Mouse (Mus musculus) neural tube, embryonic 14.5 days (tissue): ENCODE results near the gene Antxrl. TPM values are rescaled to one million over a fixed set of nuclear protein-coding genes. Genes with fewer than 3 reads are reported as not detected.
A peak's percentile ranks its signal among the peaks of the same experiment; 100 is the strongest.

Experiments used
- ATAC-seq: fragments of 200-750 bp; cut with Nextera tagmentation; 2 replicates; pipeline ENCODE4 v1.8.0; 2017; ENCODE audit warnings: low read depth, mild to moderate bottlenecking, moderate TSS enrichment, moderate library complexity
- H3K27ac ChIP-seq: fragments of 300-500 bp; sonication (generic); 2 replicates; pipeline ENCODE4 v1.5.1; 2014; ENCODE audit warnings: low read depth, mild to moderate bottlenecking, control low read depth, low read length, moderate library complexity, mixed read lengths
- H3K27me3 ChIP-seq: fragments of 300-500 bp; sonication (generic); 2 replicates; pipeline ENCODE4 v1.6.1; 2014; ENCODE audit warnings: low read length; ENCODE audit not compliant: control insufficient read depth, insufficient read depth
- H3K36me3 ChIP-seq: fragments of 300-500 bp; sonication (generic); 2 replicates; pipeline ENCODE4 v1.6.1; 2014; ENCODE audit warnings: low read length, mixed read lengths; ENCODE audit not compliant: control insufficient read depth, insufficient read depth
- H3K4me1 ChIP-seq: fragments of 300-500 bp; sonication (generic); 2 replicates; pipeline ENCODE4 v1.6.1; 2014; ENCODE audit warnings: low read length; ENCODE audit not compliant: control insufficient read depth, insufficient read depth
- H3K4me2 ChIP-seq: fragments of 300-500 bp; sonication (generic); 2 replicates; pipeline ENCODE4 v1.6.1; 2014; ENCODE audit warnings: mild to moderate bottlenecking, low read depth, low read length, control low read depth
- H3K4me3 ChIP-seq: fragments of 300-500 bp; sonication (generic); 2 replicates; pipeline ENCODE4 v1.5.1; 2014; ENCODE audit warnings: low read depth, low read length, control low read depth, mixed read lengths
- H3K9ac ChIP-seq: fragments of 300-500 bp; sonication (generic); replicated peaks from 2 replicates; pipeline ENCODE4 v1.6.1; 2014; ENCODE audit warnings: low read depth, mild to moderate bottlenecking, control low read depth, low read length, mixed read lengths
- H3K9me3 ChIP-seq: fragments of 300-500 bp; sonication (generic); 2 replicates; pipeline ENCODE4 v1.6.1; 2016; ENCODE audit warnings: low read length; ENCODE audit not compliant: control insufficient read depth
- WGBS: fragments of 180-500 bp; shearing (Covaris S2); extraction: QIAGEN DNeasy Blood & Tissue Kit; methylation state at CpG from one replicate; pipeline ENCODE4 v1.1.7; 2014; 5-methylcytosine and 5-hydroxymethylcytosine counted together
- polyA plus RNA-seq: library from polyadenylated mRNA; unstranded; fragments of >200 nt; fragmentation: Nextera tagmentation; extraction: Ambion mirVana; gene quantifications from 2 replicates; pipeline ENCODE4 v1.2.1, GENCODE M21; 2014

Gene Antxrl
- polyA plus RNA-seq, 1 experiment from 2014 or later = not detected

DNA sequence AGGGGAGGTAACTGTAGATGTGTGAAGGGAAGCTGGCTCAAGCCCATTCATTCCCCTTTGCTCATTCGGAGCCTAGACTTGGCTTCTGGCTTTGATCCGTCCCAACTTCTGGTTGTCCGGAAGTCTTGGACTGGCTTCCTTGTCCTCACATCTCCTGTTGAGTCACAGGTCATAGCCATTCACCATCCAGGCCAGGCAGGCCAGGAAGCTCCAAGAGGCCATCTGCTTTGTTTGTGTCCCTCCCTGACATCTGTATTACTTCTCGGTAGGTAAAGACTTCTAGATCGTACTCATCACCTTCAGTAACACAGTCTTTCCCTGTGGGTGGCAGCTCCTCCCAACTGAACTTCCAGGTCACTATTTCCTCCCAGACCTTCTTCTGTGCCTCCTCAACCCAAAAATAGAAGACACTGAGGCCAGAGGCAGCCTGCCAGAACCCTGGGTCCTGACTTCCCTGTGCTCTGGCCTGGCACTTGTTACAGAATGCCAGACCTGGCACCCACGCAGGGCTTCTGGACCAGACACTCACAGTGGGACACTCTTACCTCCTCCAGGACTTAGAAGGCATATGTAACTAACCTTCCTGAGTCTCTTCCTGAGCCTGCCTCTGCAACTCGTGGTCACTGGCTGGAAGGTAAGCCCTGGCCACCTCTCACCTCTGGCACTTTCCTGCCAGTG is 66.7 kb downstream of the Antxrl start:
- no peaks in the 10 kb centered on the region for H3K4me1 ChIP-seq
- no peaks in the 10 kb centered on the region for H3K27me3 ChIP-seq
- no peak overlapping the region for H3K4me3 ChIP-seq
- no peak for ATAC-seq
- H3K9me3 ChIP-seq = no peaks in the 10 kb centered on the region
- no peak overlapping the region for H3K27ac ChIP-seq
- no peak overlapping the region for H3K4me2 ChIP-seq
- no peaks in the 10 kb centered on the region for H3K36me3 ChIP-seq
- 85% methylated on average over 7 of the region's 7 CpGs for WGBS
- no peak overlapping the region for H3K9ac ChIP-seq

DNA sequence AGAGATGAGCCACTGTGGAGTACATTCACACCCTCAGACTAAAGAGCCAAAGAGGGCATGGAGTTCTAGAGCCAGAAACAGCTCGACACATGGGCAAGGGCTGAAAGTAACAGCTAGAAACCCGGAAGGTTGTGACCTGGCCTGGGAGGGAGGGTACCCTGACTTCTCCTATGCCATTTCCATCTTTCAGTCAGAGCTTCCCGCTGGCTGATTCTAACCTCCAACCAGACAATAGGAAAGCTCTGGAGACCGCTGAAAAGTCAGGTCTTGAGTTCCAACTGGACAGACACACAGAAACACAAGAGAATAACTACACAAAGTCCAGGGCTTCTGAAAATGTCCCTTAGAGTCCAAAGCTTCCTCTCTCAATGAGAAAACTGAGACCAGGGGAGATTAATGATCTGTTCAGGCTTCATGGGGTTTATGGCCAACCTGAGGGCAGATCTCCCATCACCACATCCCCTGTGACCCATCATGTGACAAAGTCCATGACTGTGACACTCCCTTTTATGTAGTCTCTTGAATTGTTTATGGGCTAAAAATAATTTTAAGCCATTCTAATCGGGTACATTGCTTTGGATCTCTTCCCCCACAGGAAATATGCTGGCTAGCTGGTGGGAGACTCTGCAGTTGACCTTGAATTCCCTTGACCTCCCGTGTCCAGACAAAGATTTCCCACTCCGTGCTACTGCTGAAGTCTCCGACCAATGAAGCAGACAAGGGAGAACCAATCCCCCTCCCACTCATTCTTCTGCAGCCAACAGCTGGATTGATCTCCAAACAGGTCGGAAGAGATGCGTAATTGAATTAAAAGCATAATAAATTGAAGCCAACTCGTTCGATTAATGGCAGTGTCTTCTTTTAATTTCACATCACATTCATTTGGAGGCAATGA is 67.8 kb downstream of the Antxrl start:
- ATAC-seq = peak; percentile 54; the same call in 1 of the 2 replicates
- H3K4me2 ChIP-seq = no peak overlapping the region
- H3K9me3 ChIP-seq = no peaks in the 10 kb centered on the region
- no peak overlapping the region for H3K9ac ChIP-seq
- no peak overlapping the region for H3K4me3 ChIP-seq
- no peak overlapping the region for H3K27ac ChIP-seq
- 65% methylated on average over 12 of the region's 12 CpGs for WGBS
- no peaks in the 10 kb centered on the region for H3K4me1 ChIP-seq
- H3K27me3 ChIP-seq = no peaks in the 10 kb centered on the region
- H3K36me3 ChIP-seq = no peaks in the 10 kb centered on the region

DNA sequence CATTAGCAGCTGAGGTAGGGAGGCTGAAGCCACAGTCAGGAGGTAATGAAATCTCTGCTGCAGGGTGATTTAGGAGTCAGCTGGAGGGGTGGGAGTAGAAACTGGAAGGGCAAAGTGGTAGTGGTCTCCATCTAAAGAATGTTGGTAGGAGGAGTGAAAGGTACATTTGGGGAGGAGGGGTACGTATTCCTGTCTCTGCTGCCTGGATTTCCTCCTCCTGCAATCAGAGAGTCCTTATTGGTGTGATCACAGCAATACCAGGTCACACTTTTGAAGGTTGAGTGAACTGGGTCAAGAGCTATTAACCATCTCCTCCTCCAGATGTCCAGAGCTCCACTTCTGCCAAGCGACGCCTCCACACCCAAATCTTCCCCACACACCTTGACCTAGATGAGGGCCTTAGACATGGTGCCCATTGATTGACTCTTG is 68.4 kb downstream of the Antxrl start:
- Histone ChIP-seq H3K4me2 (no peak overlapping the region), H3K9ac (no peak overlapping the region), H3K4me3 (no peak overlapping the region), H3K9me3 (no peaks in the 10 kb centered on the region), H3K27ac (no peak overlapping the region), H3K27me3 (no peaks in the 10 kb centered on the region), H3K36me3 (no peaks in the 10 kb centered on the region), H3K4me1 (no peaks in the 10 kb centered on the region)
- WGBS = 81% methylated on average over 3 of the region's 3 CpGs
- peak; percentile 49; the same call in 1 of the 2 replicates for ATAC-seq

DNA sequence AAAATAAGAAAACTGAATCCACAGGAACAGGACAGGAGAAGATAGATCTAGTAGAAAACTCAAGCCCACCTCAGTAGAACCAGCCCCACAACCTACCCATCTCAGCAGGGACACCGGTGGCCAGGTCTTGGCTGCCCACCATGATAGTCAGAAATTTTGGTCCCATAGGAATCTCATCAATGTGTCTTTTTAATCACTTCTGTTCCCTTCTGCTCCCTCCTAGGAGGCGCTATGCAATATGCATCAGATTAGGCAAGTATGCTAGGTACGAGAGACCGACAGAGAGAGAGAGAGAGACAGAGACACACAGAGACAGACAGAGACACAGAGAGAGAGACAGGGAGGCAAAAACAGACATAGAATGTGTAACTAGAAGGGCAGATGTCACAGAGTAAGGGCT is 69.2 kb downstream of the Antxrl start:
- Histone ChIP-seq H3K4me1 (no peaks in the 10 kb centered on the region), H3K27ac (no peak overlapping the region), H3K9me3 (no peaks in the 10 kb centered on the region), H3K36me3 (no peaks in the 10 kb centered on the region), H3K9ac (no peak overlapping the region), H3K27me3 (no peaks in the 10 kb centered on the region), H3K4me2 (no peak overlapping the region), H3K4me3 (no peak overlapping the region)
- no peak for ATAC-seq
- WGBS = 96% methylated on average over 4 of the region's 4 CpGs

Other genes with a start within 250 kb of the Antxrl start
- gene Gdf10, start 129.1 kb upstream of the Antxrl start, polyA plus RNA-seq = 11.0 and 11.8 TPM in 2 replicates
- not detected in 2 replicates for gene Gdf2, start 111.7 kb upstream of the Antxrl start, polyA plus RNA-seq
- not detected in 2 replicates for gene Rbp3, start 98.7 kb upstream of the Antxrl start, polyA plus RNA-seq
- gene Zfp488, start 73.9 kb upstream of the Antxrl start, polyA plus RNA-seq = 0.89 and 1.9 TPM in 2 replicates
- gene Gm30083, start 37.5 kb upstream of the Antxrl start, polyA plus RNA-seq = not detected in 2 replicates
- not detected in 2 replicates for gene Gm5460, start 35.9 kb upstream of the Antxrl start, polyA plus RNA-seq
- gene Anxa8, start 33.3 kb downstream of the Antxrl start, polyA plus RNA-seq = not detected in 2 replicates
- gene A630023A22Rik, start 50.0 kb downstream of the Antxrl start, polyA plus RNA-seq = 0.75 TPM in 1 of 2 replicates, not detected in the other
- 0.17 and 0.24 TPM in 2 replicates for gene Npy4r, start 99.8 kb downstream of the Antxrl start, polyA plus RNA-seq
- gene Gprin2, start 148.9 kb downstream of the Antxrl start, polyA plus RNA-seq = 4.3 and 5.2 TPM in 2 replicates
- 0.46 and 0.49 TPM in 2 replicates for gene Syt15, start 166.9 kb downstream of the Antxrl start, polyA plus RNA-seq